Mouse (Mus musculus): ENCODE measurements around the gene Mlph. TPM values are rescaled to one million over a fixed set of nuclear protein-coding genes. Genes with fewer than 3 reads are reported as not detected.

The Mlph gene
- polyA plus RNA-seq, 1 experiment from 2014 or later = 0.85 TPM

GRCm38 (mm10) chr1:90974906-90975649, 60.2 kb downstream of the Mlph start:
- ATAC-seq = no peak
- H3K27me3 ChIP-seq (replicated peaks) = no peaks in the 10 kb centered on the region
- 47% methylated on average over 12 of the region's 12 CpGs for WGBS
- no peak overlapping the region for H3K4me3 ChIP-seq (replicated peaks)
- no peaks in the 10 kb centered on the region for H3K36me3 ChIP-seq
- H3K4me2 ChIP-seq (replicated peaks) = no peak overlapping the region
- H3K27ac ChIP-seq = no peak overlapping the region
- no peak overlapping the region for H3K9ac ChIP-seq
- peaks cover 13% of the 10 kb centered on the region for H3K4me1 ChIP-seq (replicated peaks)
- H3K9me3 ChIP-seq = no peaks in the 10 kb centered on the region

DNA sequence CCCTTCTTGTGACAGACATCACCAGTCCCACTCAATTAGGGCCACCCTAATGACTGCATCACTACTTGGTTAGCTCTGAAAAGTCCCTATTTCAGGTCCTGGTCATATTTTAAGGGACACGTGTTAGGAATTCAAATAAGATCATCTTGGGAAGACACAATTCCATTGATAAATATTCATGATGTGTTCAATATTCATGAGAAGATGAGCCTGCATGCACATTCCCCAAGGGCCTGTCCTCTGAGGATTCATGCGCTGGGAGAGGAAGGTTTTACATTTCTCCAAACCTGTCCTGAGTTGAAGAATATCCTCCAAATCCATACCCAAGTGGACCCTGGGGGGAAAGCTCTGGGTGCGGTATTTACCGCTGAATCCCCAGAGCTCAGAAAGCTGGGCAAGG, 61.1 kb downstream of the Mlph start:
- no peak for ATAC-seq
- WGBS = 89% methylated on average over 4 of the region's 4 CpGs
- no peak overlapping the region for H3K4me2 ChIP-seq (replicated peaks)

DNA sequence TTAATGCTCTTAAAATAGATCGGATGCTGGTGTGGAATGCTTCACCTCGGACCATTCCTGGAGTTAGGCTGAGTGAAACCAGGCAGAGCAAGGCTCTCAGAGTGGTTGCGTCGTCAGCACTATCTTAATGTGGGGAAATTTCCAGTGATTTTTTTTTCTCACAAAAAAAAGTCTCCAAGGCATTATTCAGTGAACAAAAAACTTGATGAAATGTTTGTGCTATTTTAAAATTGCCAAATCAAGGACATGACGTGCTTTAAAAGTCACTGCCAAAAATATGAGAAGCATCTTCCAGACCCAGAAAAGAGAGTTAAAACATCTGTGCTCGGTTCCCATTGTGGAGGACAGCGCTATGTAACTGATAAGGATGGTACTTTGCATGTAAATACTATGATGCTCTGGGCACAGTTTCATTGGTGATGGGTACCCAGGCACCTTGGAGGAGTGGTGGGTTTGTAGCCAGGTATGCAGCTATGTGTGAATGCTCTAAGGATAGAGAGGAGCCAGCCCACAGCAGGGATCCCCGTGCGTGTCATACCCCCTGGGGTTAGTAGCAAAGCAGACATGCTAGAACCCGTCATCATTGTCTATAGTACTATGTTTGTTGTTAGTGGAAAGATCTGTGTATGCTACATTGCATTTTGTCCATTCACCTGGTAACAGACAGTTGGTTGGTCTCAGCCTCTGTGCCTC, 65.9 kb downstream of the Mlph start:
- WGBS = 52% methylated on average over 10 of the region's 10 CpGs
- no peak overlapping the region for H3K4me3 ChIP-seq (replicated peaks)
- no peaks in the 10 kb centered on the region for H3K4me1 ChIP-seq (replicated peaks)
- peak; percentile 63; the same call in 1 of the 2 replicates for ATAC-seq
- H3K27ac ChIP-seq = peak overlapping the region; percentile 38; the same call in 1 of the 2 replicates
- no peaks in the 10 kb centered on the region for H3K27me3 ChIP-seq (replicated peaks)
- no peaks in the 10 kb centered on the region for H3K36me3 ChIP-seq
- no peak overlapping the region for H3K9ac ChIP-seq
- H3K9me3 ChIP-seq = no peaks in the 10 kb centered on the region
- H3K4me2 ChIP-seq (replicated peaks) = no peak overlapping the region

More for the DNA sequence above, 61.1 kb downstream of the Mlph start:
- no peaks in the 10 kb centered on the region for H3K9me3 ChIP-seq
- H3K9ac ChIP-seq = no peak overlapping the region
- H3K27me3 ChIP-seq (replicated peaks) = no peaks in the 10 kb centered on the region
- no peaks in the 10 kb centered on the region for H3K36me3 ChIP-seq
- H3K4me1 ChIP-seq (replicated peaks) = peaks cover 13% of the 10 kb centered on the region
- no peak overlapping the region for H3K27ac ChIP-seq
- no peak overlapping the region for H3K4me3 ChIP-seq (replicated peaks)

- Histone ChIP-seq H3K4me2 (replicated peaks) (no peak overlapping the region), H3K4me1 (replicated peaks) (no peaks in the 10 kb centered on the region), H3K27me3 (replicated peaks) (no peaks in the 10 kb centered on the region), H3K9me3 (no peaks in the 10 kb centered on the region), H3K9ac (no peak overlapping the region), H3K4me3 (replicated peaks) (no peak overlapping the region), H3K27ac (no peak overlapping the region), H3K36me3 (no peaks in the 10 kb centered on the region)
- ATAC-seq = no peak
- WGBS = 63% methylated on average over 3 of the region's 3 CpGs
Observed at GRCm38 (mm10) chr1:90981346-90981745, 66.5 kb downstream of the Mlph start.

GRCm38 (mm10) chr1:90995916-90996315, 81.0 kb downstream of the Mlph start:
- no peak overlapping the region for H3K4me3 ChIP-seq (replicated peaks)

GRCm38 (mm10) chr1:90997136-90997535, 82.3 kb downstream of the Mlph start:
- 59% methylated on average over 4 of the region's 4 CpGs for WGBS

More at GRCm38 (mm10) chr1:90995916-90996315, 81.0 kb downstream of the Mlph start:
- Histone ChIP-seq H3K4me2 (replicated peaks) (no peak overlapping the region), H3K36me3 (no peaks in the 10 kb centered on the region), H3K27me3 (replicated peaks) (no peaks in the 10 kb centered on the region), H3K9me3 (no peaks in the 10 kb centered on the region), H3K27ac (no peak overlapping the region), H3K9ac (no peak overlapping the region), H3K4me1 (replicated peaks) (peaks cover 13% of the 10 kb centered on the region)
- 96% methylated on average over 1 of the region's 1 CpGs for WGBS
- ATAC-seq = no peak

DNA sequence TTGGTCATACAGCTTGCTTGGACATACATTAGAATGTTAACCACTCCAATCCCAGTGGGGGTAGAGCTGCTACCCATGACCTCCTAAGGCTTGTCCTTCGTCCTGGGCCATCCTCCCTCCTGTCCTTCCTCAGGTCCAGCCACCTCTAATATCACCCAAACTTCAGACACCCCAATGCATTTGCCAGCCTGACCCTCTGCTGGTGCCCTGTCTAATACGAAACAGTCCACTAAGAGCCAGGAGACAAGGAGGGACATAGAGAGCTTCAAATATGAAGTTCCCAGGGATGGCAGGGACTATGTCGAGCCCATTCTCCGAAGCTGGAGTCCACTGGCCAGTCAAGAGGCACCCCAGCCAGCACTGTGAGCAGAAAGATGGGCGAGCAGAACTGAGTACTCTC, 82.8 kb downstream of the Mlph start:
- H3K4me3 ChIP-seq (replicated peaks) = no peak overlapping the region
- H3K9me3 ChIP-seq = no peaks in the 10 kb centered on the region
- no peak overlapping the region for H3K4me2 ChIP-seq (replicated peaks)
- no peak overlapping the region for H3K27ac ChIP-seq
- peaks cover 13% of the 10 kb centered on the region for H3K4me1 ChIP-seq (replicated peaks)
- H3K27me3 ChIP-seq (replicated peaks) = no peaks in the 10 kb centered on the region
- H3K36me3 ChIP-seq = no peaks in the 10 kb centered on the region
- ATAC-seq = no peak
- H3K9ac ChIP-seq = no peak overlapping the region
- 90% methylated on average over 5 of the region's 5 CpGs for WGBS

More at GRCm38 (mm10) chr1:90997136-90997535, 82.3 kb downstream of the Mlph start:
- Histone ChIP-seq H3K27ac (no peak overlapping the region), H3K9me3 (no peaks in the 10 kb centered on the region), H3K4me2 (replicated peaks) (no peak overlapping the region), H3K27me3 (replicated peaks) (no peaks in the 10 kb centered on the region), H3K9ac (no peak overlapping the region), H3K36me3 (no peaks in the 10 kb centered on the region), H3K4me3 (replicated peaks) (no peak overlapping the region), H3K4me1 (replicated peaks) (peaks cover 13% of the 10 kb centered on the region)
- no peak for ATAC-seq

DNA sequence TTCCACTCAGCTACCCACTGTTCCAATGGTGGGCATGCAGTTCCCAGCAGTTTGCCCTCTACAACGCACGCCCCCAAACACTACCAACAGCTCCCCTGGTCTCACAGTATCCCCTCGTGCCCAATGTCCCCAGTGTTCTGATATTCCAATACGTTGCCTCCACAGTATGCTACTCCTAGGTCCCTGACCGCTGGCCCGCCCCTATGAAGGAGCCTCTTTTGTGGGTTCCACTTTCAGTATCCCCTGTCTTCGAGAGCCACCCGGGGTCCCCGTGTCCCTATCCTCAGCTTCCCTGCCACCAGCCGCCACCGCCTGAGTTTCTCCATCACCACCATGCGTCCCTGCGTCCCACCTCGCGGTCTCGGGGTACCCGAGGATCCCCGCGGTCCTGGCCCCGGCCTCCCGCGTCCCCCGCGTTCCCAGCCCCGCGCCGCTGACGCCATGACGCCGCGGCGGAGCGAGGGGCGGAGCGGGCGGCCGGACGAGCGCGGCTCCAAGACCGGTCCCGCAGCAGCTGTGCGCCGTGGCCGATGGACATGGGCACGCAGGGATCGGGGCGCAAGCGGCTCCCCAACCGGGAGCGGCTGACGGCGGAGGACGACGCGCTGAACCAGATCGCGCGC, 83.5 kb downstream of the Mlph start, which contains the start of gene Lrrfip1:
Gene Lrrfip1 (plus strand): TSS at position 470 of the 623 bp plus-strand sequence.
- Histone ChIP-seq H3K27ac (no peak within 1 kb of the TSS), H3K4me3 (replicated peaks) (peak within 1 kb of the TSS; percentile 60), H3K9me3 (no peaks in the 10 kb centered on the region), H3K36me3 (no peaks in the 10 kb centered on the region), H3K4me1 (replicated peaks) (peaks cover 13% of the 10 kb centered on the region), H3K27me3 (replicated peaks) (no peaks in the 10 kb centered on the region), H3K9ac (peak within 1 kb of the TSS; percentile 84), H3K4me2 (replicated peaks) (peak within 1 kb of the TSS; percentile 98)
- ATAC-seq = peak; percentile 88
- 2% methylated on average over 59 of the region's 59 CpGs for WGBS

- Histone ChIP-seq H3K4me3 (replicated peaks) (peak overlapping the region; percentile 60), H3K4me2 (replicated peaks) (peak overlapping the region; percentile 98), H3K4me1 (replicated peaks) (peaks cover 13% of the 10 kb centered on the region), H3K36me3 (no peaks in the 10 kb centered on the region), H3K9me3 (no peaks in the 10 kb centered on the region), H3K27me3 (replicated peaks) (no peaks in the 10 kb centered on the region), H3K9ac (peak overlapping the region; percentile 84), H3K27ac (no peak overlapping the region)
- ATAC-seq = peak; percentile 68
- WGBS = 2% methylated on average over 41 of the region's 41 CpGs
Observed at GRCm38 (mm10) chr1:90998891-90999611, 84.2 kb downstream of the Mlph start.

DNA sequence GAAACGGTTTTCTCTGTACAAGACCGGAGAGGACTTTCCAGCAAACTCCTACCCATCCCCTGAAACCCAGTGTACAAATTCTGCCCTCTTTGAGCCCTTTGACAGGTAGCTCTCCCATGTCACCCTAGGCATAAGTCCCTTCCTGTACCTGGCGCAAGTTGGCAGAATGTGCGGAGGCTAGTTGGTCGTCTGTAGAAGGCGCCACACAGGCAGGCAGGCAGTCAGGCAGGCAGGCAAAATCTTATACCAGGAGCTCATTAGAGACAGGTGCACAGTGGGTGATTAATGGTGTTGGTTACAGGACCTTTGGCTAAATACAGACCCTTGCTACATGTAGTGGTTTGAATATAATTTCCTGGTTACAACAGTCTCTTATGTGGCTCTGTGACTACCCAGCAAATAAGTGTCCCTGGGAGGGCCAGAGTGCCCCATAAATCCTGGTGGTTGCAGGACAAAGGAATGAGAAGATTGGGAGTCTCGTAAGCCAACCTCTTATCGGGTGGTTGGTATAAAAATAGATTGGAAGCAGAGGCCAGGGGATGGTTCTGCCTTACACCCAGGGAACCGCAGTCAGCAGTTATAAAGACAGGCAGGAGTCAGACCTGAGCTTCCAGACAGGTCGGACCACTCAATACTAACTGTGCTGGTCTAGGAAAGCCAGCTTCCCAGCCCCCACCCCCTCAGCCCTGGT, 85.2 kb downstream of the Mlph start:
- WGBS = 61% methylated on average over 10 of the region's 10 CpGs
- no peak for ATAC-seq
- H3K9ac ChIP-seq = no peak overlapping the region
- no peak overlapping the region for H3K27ac ChIP-seq
- no peak overlapping the region; the same call in 1 of the 2 replicates for H3K4me3 ChIP-seq (replicated peaks)
- H3K36me3 ChIP-seq = no peaks in the 10 kb centered on the region
- H3K27me3 ChIP-seq (replicated peaks) = no peaks in the 10 kb centered on the region
- H3K9me3 ChIP-seq = no peaks in the 10 kb centered on the region
- peaks cover 13% of the 10 kb centered on the region for H3K4me1 ChIP-seq (replicated peaks)
- H3K4me2 ChIP-seq (replicated peaks) = peak overlapping the region; percentile 98

Data from intestine, embryonic 15.5 days (tissue).